Mouse (Mus musculus): ENCODE measurements around the gene Ifitm3.
A peak's percentile ranks its signal among the peaks of the same experiment; 100 is the strongest.
"Not testable (repeated sequence)": the region's sequence is repeated elsewhere in the genome, so short reads cannot be mapped to it uniquely, and the experiment has no call there.

Gene Ifitm3

GRCm38 (mm10) chr7:141000881-141001708 lies 9.5 kb downstream of the Ifitm3 start:
- no peak for DNase-seq (ENCODE audit: low spot score)

- no peak for DNase-seq (ENCODE audit: low spot score)
Measured at GRCm38 (mm10) chr7:140998853-140999700, 11.5 kb downstream of the Ifitm3 start.

- no peak for DNase-seq (ENCODE audit: low spot score)
Measured at GRCm38 (mm10) chr7:140997817-140998216, 12.8 kb downstream of the Ifitm3 start.

GRCm38 (mm10) chr7:140991117-140991689 lies 19.4 kb downstream of the Ifitm3 start:
- no peak for DNase-seq (ENCODE audit: low spot score)

- no peak for DNase-seq (ENCODE audit: low spot score)
Measured at GRCm38 (mm10) chr7:140990622-140991021, 19.9 kb downstream of the Ifitm3 start.

GRCm38 (mm10) chr7:140990185-140990584 lies 20.4 kb downstream of the Ifitm3 start:
- no peak for DNase-seq (ENCODE audit: low spot score)

GRCm38 (mm10) chr7:140989022-140989421 lies 21.5 kb downstream of the Ifitm3 start:
- no peak for DNase-seq (ENCODE audit: low spot score)

GRCm38 (mm10) chr7:140987182-140988138 lies 23.1 kb downstream of the Ifitm3 start:
- DNase-seq (ENCODE audit: low spot score): no peak

GRCm38 (mm10) chr7:140982971-140983370 lies 27.6 kb downstream of the Ifitm3 start:
- no peak for DNase-seq (ENCODE audit: low spot score)

GRCm38 (mm10) chr7:140981704-140982103 lies 28.9 kb downstream of the Ifitm3 start:
- no peak for DNase-seq (ENCODE audit: low spot score)

- DNase-seq (ENCODE audit: low spot score): not testable (repeated sequence)
Measured at GRCm38 (mm10) chr7:140976720-140977119, 33.9 kb downstream of the Ifitm3 start.

GRCm38 (mm10) chr7:140975465-140975864 lies 35.1 kb downstream of the Ifitm3 start:
- no peak for DNase-seq (ENCODE audit: low spot score)

- no peak for DNase-seq (ENCODE audit: low spot score)
Measured at GRCm38 (mm10) chr7:140974940-140975339, 35.6 kb downstream of the Ifitm3 start.

GRCm38 (mm10) chr7:140973396-140974165 lies 37.0 kb downstream of the Ifitm3 start:
- DNase-seq (ENCODE audit: low spot score): no peak

- no peak for DNase-seq (ENCODE audit: low spot score)
Measured at GRCm38 (mm10) chr7:140971479-140972171, 38.9 kb downstream of the Ifitm3 start.

GRCm38 (mm10) chr7:140970931-140971330 lies 39.6 kb downstream of the Ifitm3 start:
- no peak for DNase-seq (ENCODE audit: low spot score)

- DNase-seq (ENCODE audit: low spot score): not testable (repeated sequence)
Measured at GRCm38 (mm10) chr7:140968710-140969109, 41.9 kb downstream of the Ifitm3 start.

- DNase-seq (ENCODE audit: low spot score): peak; percentile 68
Measured at GRCm38 (mm10) chr7:140967862-140968591, 42.5 kb downstream of the Ifitm3 start.

GRCm38 (mm10) chr7:140966921-140967320 lies 43.6 kb downstream of the Ifitm3 start, which contains the start of gene Ifitm1:
Gene Ifitm1, plus strand, starts transcription at chr7:140967221.
- no peak for DNase-seq (ENCODE audit: low spot score)

All from embryo, embryonic 10.5 days (tissue).